Mouse (Mus musculus): ENCODE measurements around the gene 1600014C10Rik.
A peak's percentile ranks its signal among the peaks of the same experiment; 100 is the strongest.

The 1600014C10Rik gene

DNA sequence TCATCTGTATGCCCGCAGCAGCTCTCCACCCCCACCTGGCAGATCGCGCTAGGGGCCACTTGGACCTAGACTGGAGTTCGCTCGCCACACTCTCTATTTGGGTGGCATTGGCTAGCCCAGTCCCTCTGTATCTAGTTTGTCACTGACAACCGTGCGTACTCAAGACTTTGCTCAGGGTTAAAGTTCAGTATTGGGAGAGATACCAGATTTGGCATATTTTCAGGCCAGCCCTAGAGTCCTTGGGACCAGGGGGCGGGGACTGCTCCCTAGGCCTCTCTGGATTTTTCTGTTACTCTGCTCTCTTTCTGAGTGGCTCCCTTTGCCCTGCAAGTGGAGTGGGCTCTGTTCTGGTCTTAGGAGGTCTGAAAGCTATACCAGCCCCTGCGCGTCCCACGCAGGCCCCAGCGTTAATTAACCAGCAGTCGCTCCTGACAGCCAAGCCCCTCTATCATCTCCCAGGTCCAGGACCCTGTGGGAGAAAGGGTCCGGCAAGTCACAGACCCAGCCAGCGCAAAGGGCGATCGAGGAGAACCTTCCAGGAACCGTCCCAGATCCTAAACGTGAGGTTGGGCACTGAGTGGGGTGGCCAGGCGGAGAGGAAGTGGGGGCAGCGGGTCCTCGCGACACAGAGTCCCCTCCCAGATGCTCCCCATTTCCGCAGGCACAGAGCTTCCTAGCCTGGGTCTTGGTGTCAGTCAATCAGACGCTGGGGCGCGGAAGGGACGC, at the start of gene 1600014C10Rik:
1600014C10Rik (plus strand) TSS at position 256 of the 726 bp plus-strand sequence.
- no peak for DNase-seq (ENCODE audit: low spot score in 2 of 2)

- no peak for DNase-seq (ENCODE audit: low spot score in 2 of 2)
Observed at GRCm38 (mm10) chr7:38134471-38134870, 48.5 kb upstream of the 1600014C10Rik start.

DNA sequence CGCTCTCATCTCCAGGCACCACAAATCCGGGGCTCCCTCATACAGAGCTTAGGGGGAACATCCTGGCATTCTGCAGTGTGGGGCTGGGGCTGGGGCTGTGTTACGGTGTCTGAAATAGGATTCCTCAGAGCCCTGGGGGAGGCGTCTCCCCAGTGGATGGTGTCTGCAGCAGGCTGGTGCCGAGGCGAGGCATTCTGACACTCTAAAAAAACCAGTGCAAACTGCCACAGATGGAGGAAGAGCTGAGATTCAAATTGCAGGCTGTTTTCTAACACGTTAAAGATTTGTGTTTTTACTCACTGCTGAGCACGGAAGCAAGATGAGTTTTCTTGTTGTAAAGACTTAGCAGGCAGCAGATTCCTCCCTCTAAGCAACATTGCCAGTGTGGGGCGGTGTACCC, 42.7 kb upstream of the 1600014C10Rik start:
- DNase-seq (ENCODE audit: low spot score in 2 of 2): peak; percentile 70 to 75

DNA sequence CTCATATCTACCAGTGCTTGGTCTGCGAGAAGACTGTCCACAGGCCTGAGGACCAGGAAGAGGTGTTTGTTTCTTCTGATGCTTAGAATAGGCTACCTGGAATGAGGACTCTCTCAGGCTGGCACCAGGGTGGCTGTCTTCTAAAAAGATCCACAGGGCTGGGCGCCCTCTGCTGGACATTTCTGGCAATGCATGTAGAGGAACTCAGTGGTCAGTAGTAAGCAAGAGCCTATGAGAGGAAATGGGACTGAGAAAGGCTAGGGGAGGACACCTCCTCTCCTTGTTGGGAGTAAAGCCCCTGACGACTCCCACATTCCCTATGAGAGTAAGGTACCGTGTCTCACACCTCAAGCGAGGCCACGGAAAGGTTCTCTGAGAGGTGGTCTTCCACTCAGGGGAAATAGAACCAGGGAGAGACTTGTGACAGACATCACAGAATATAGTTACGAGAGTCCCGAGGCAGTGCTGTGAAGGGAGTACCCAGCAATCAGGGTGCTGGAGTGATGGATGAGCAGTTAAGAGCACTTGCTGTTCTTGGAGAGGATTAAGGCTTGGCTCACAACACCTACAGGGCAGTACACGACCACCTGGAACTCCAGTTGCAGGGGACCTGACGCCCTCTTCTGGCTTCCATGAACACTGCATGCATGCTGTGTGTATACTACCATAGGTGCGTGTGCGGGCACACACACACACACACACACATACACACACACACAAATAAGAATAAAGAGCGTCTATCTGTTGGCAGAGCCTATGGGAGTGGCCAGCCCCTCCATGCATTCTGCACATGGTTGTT, 41.1 kb upstream of the 1600014C10Rik start:
- DNase-seq (ENCODE audit: low spot score in 2 of 2): peak; percentile 67 to 69

- no peak for DNase-seq (ENCODE audit: low spot score in 2 of 2)
Observed at GRCm38 (mm10) chr7:38147477-38147876, 35.5 kb upstream of the 1600014C10Rik start.

GRCm38 (mm10) chr7:38151706-38152312, 31.2 kb upstream of the 1600014C10Rik start:
- peak in 1 of 2 experiments; percentile 18 for DNase-seq (ENCODE audit: low spot score in 2 of 2)

- DNase-seq (ENCODE audit: low spot score in 2 of 2): no peak
Observed at GRCm38 (mm10) chr7:38152571-38152970, 30.4 kb upstream of the 1600014C10Rik start.

- no peak for DNase-seq (ENCODE audit: low spot score in 2 of 2)
Observed at GRCm38 (mm10) chr7:38155829-38156228, 27.2 kb upstream of the 1600014C10Rik start.

DNA sequence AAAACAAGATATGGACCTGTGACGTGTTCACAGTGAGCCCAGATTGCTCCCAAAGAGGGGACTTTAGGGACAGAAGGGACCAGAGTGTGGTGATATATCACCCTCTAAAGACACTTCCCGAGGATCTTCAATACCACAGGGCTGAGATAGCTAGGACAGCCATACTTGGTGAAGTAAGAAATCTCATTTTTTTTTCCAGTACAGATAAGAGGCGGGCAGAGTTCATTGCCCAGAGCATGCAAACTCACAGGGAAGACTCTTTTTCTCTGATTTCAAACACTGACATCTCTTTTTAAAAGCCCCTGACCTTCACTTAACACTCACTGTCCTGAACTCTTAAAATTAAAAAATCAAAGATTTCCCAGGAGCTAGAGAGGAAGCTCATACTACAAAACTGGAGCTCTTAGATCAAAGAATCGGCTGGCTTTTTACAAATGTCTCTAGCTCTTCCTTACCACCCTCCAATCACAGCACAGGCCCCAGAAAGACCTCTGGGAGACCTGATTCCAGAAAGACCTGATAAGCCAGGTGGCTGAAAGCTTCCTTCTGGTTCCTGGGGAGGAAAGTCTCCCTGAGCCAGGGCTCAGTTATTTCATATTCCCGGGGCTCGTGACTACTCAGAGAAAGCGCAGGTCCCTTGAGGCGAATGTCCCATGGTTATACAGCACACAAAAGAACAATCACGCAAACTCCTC, 24.1 kb upstream of the 1600014C10Rik start:
- DNase-seq (ENCODE audit: low spot score in 2 of 2): no peak

DNA sequence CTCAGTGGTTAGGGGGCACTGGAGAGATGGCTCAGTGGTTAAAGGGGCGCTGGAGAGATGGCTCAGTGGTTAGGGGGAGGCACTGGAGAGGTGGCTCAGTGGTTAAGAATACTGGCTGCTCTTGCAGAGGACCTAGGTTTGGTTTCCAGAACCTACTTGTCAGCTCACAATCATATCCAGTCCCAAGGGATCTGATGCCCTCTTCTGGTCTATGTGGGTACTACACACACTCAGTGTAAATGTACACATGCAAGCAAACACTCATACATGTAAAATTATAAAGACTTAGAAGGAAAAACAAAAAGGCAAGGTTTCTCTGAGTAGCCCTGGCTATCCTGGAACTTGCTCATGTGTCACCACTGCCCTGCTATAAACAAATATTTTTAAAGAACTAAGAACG, 21.6 kb upstream of the 1600014C10Rik start:
- DNase-seq (ENCODE audit: low spot score in 2 of 2): no peak

DNA sequence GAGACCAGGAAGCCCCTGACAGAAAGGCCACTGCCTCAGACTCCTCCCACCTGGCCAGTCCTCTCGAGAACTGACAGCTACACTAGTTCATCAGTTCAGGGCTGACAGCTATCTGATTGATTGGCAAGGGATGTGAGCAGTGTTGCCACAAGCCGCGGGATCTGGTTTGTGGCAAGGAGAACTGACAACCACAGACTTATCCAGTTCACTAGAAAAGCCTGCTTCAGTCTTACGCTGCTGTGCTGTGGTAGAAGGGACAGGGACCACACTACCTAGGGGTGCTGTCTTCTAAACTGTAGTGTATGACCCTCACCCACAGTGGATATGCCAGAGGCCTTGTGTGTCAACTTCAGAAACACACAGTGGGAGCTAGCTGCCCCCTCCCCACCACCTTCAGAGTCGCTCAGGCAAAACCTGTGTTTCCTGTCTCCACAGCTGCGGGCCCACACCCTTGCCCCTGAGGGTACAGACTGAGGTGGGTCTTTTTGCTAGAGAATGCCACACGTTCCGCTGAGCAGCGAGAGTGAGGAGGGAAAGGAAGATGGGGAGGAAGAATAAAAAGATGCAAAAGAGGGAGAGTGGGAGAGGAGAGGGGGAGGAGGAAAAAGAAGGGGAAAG, 19.5 kb upstream of the 1600014C10Rik start:
- no peak for DNase-seq (ENCODE audit: low spot score in 2 of 2)

- DNase-seq (ENCODE audit: low spot score in 2 of 2): no peak
Observed at GRCm38 (mm10) chr7:38166930-38167645, 15.9 kb upstream of the 1600014C10Rik start.

DNA sequence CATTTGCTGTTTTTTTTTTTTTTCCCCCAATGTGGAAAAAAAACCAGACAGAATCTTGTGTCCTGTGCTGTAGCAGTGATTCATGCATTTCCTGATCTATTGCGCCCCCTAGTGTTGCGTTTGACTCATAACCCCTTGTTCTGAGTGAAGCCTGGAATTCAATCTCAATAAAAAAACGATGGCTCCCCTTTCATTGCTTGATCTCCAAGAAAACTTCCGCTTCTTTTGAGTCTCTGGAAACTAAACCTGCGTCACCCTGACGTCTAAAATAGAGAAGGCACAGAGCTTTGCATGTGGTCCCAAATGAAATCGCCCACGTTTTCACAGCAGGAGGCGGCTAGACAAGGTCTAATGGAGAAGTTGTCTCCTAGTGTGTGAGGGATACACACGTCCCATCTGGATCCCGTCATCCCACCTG, 15.3 kb upstream of the 1600014C10Rik start:
- peak; percentile 68 to 77 for DNase-seq (ENCODE audit: low spot score in 2 of 2)

GRCm38 (mm10) chr7:38173871-38174270, 9.1 kb upstream of the 1600014C10Rik start:
- DNase-seq (ENCODE audit: low spot score in 2 of 2): no peak

DNA sequence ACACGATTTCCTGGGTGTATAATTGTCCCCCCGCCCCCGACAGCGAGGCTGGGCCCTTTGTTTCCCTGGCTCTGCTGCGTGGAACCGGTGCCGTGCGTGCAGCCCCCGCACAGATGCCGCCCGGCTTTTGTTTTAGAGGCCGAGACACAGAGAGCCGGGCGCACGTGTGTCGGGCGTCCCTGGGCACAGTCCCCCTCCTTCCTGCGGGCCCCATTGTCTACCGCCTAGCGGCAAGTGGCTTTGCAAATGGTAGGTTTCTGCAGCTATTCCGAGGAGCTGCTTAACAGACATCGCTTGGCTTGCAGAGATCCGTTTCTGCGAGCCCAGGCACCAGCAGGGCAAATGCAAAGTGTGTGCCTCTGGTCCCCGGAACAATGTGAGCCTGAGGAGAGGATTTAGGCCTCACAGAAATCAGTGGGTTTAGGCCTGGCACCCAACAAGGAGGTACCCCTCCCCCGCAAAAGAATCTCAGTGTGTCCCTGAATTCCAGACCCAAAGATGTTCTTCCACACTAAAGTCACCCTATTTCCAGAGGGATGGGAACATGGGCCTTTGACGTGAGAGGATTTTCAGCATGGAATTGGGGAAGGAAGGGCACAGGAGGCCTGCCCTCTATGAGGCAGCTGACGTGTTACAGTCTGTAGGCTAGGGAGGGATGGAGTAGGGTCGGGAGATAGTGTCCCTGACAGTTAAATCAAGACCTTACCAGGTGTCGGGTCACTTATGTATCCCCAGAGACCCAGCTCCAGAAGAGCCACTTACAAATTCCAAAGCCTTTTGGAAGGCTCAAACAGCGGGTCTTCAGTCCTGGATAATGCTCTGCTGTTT, 8.5 kb upstream of the 1600014C10Rik start:
- peak; percentile 54 to 58 for DNase-seq (ENCODE audit: low spot score in 2 of 2)

- no peak for DNase-seq (ENCODE audit: low spot score in 2 of 2)
Observed at GRCm38 (mm10) chr7:38176056-38176455, 7.0 kb upstream of the 1600014C10Rik start.

DNA sequence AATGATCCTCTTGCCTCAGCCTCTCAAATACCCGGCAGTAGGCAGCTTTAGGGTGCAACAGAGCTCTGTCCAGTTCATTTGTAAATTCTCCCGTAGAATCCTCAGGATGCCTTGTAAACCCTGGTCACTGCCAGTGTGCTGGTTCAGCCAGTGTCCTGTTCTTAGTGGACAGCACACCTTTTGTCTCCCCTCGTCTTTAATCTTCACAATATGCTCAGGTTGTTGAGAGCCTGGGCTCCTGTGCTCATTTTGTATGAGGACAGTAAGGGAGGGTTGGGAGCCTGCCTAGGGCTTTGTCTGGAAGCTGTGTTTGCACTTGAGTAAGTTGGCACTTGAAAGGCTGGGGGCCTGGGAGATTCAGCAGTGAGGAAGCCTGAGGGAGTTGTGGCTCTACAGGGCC, 3.1 kb upstream of the 1600014C10Rik start:
- no peak for DNase-seq (ENCODE audit: low spot score in 2 of 2)

DNA sequence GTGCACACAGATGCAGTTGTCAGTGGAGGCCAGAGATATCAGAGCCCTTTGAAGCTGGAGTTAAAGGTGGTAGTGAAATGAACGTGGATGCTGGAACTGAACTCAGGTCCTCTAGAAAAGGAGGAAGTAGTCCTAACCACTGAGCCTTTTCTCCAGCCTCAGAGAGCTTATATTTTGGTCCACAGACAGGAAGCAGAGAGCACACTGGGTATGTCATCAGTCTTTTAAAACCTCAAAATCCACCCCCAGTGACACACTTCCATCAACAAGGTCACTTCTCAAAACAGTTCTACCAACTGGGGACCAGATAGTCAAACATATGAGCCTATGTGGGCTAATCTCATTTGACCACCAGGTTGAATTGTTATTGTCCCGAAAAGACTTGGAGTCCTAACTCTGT, 1.7 kb upstream of the 1600014C10Rik start:
- no peak for DNase-seq (ENCODE audit: low spot score in 2 of 2)

- DNase-seq (ENCODE audit: low spot score in 2 of 2): peak; percentile 62 to 66
Observed at GRCm38 (mm10) chr7:38182596-38182961, 438 bp upstream of the 1600014C10Rik start.

Measured in right cerebral cortex, postnatal 36 days (tissue).